Mouse (Mus musculus): ENCODE measurements at regions not wholly inside any gene's neighbourhood (a gene's known extent, or its start where the extent isn't known, plus 50 kb on each side); places are given as distances from the start of the nearest gene placed in this dataset.

DNA sequence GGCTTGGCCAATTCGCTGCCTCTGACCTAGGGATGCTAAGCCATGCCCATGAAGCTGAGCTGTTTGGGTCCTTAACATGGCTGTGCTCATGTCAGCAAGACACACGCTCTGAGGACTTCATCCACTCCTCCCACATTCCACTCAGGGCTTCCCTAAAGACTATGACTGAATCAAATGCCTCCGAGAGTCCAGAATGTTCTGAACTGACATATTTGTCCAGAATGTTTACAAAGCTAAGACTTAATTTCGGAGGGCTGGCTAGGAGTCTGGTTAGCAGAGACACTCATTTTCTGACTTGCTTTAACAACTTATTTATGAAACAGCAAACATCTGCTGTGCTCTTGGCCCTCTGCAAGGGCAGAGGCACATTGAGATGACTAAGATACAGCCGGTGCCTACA, 78.5 kb downstream of the Tmsb4x start:
- TF ChIP-seq CTCF (IDR thresholded peaks at IDR 0.05; ENCODE audit: low read depth, low read length) (no peak), POLR2A (IDR thresholded peaks at IDR 0.05; ENCODE audit: borderline replicate concordance, low read depth, low read length) (no peak)

Measured in bone marrow macrophage, adult 2 months (primary cell).